Mouse (Mus musculus): ENCODE data around the gene Ppfia2.
A peak's percentile ranks its signal among the peaks of the same experiment; 100 is the strongest.

The Ppfia2 gene

GRCm38 (mm10) chr10:106469855-106470532 is at the start of gene Ppfia2:
Ppfia2 (plus strand) TSS chr10:106470339.
- DNase-seq (ENCODE audit: low read depth, low spot score), result peak; percentile 29

GRCm38 (mm10) chr10:106468956-106469721 is 1.0 kb upstream of the Ppfia2 start:
- DNase-seq (ENCODE audit: low read depth, low spot score), result peak; percentile 7

- DNase-seq (ENCODE audit: low read depth, low spot score), result no peak
These were observed 530 bp downstream of the Ppfia2 start for GRCm38 (mm10) chr10:106470533-106471205.

GRCm38 (mm10) chr10:106509281-106510165 is 39.4 kb downstream of the Ppfia2 start:
- no peak for DNase-seq (ENCODE audit: low read depth, low spot score)

GRCm38 (mm10) chr10:106566036-106566435 is 95.9 kb downstream of the Ppfia2 start:
- no peak for DNase-seq (ENCODE audit: low read depth, low spot score)

GRCm38 (mm10) chr10:106585026-106585425 is 114.9 kb downstream of the Ppfia2 start:
- no peak for DNase-seq (ENCODE audit: low read depth, low spot score)

GRCm38 (mm10) chr10:106585476-106586080 is 115.4 kb downstream of the Ppfia2 start:
- DNase-seq (ENCODE audit: low read depth, low spot score), result peak; percentile 37

- DNase-seq (ENCODE audit: low read depth, low spot score), result no peak
These were observed 117.7 kb downstream of the Ppfia2 start for GRCm38 (mm10) chr10:106587817-106588216.

GRCm38 (mm10) chr10:106590944-106591343 is 120.8 kb downstream of the Ppfia2 start:
- DNase-seq (ENCODE audit: low read depth, low spot score), result no peak

- DNase-seq (ENCODE audit: low read depth, low spot score), result no peak
These were observed 126.8 kb downstream of the Ppfia2 start for GRCm38 (mm10) chr10:106596976-106597375.

GRCm38 (mm10) chr10:106603319-106603898 is 133.3 kb downstream of the Ppfia2 start:
- DNase-seq (ENCODE audit: low read depth, low spot score), result no peak

GRCm38 (mm10) chr10:106609177-106609981 is 139.2 kb downstream of the Ppfia2 start:
- peak; percentile 22 for DNase-seq (ENCODE audit: low read depth, low spot score)

- DNase-seq (ENCODE audit: low read depth, low spot score), result no peak
These were observed 140.1 kb downstream of the Ppfia2 start for GRCm38 (mm10) chr10:106610222-106610621.

- no peak for DNase-seq (ENCODE audit: low read depth, low spot score)
These were observed 148.1 kb downstream of the Ppfia2 start for GRCm38 (mm10) chr10:106618194-106618593.

GRCm38 (mm10) chr10:106620952-106621351 is 150.8 kb downstream of the Ppfia2 start:
- no peak for DNase-seq (ENCODE audit: low read depth, low spot score)

GRCm38 (mm10) chr10:106623342-106623741 is 153.2 kb downstream of the Ppfia2 start:
- no peak for DNase-seq (ENCODE audit: low read depth, low spot score)

- DNase-seq (ENCODE audit: low read depth, low spot score), result no peak
These were observed 162.2 kb downstream of the Ppfia2 start for GRCm38 (mm10) chr10:106632171-106632935.

- no peak for DNase-seq (ENCODE audit: low read depth, low spot score)
These were observed 163.8 kb downstream of the Ppfia2 start for GRCm38 (mm10) chr10:106633898-106634297.

- no peak for DNase-seq (ENCODE audit: low read depth, low spot score)
These were observed 182.1 kb downstream of the Ppfia2 start for GRCm38 (mm10) chr10:106652276-106652675.
